Mouse (Mus musculus): Measurements from ENCODE around the gene BC052040. TPM values are rescaled to one million over a fixed set of nuclear protein-coding genes. Genes with fewer than 3 reads are reported as not detected.
A peak's percentile ranks its signal among the peaks of the same experiment; 100 is the strongest.

BC052040 gene
- total RNA-seq (2014; fragmentation: Nextera tagmentation) = 64.0 and 102 TPM in 2 replicates
- 8.8 and 9.8 TPM in 2 replicates for total RNA-seq (2017)
- 9.2 and 11.0 TPM in 2 replicates for polyA plus RNA-seq (2012)

- Histone ChIP-seq H3K9me3 (replicated peaks) (no peaks in the 10 kb centered on the region), H3K4me3 (ENCODE audit: low read depth, low read length) (peak within 1 kb of the TSS; percentile 76), H3K4me1 (ENCODE audit: insufficient read depth, low read depth, low read length) (peaks cover 31% of the 10 kb centered on the region), H3K36me3 (replicated peaks) (peaks cover 8% of the 10 kb centered on the region), H3K27me3 (ENCODE audit: insufficient read depth, low read length) (no peaks in the 10 kb centered on the region)
- TF ChIP-seq GATA2 (IDR thresholded peaks at IDR 0.05; ENCODE audit: borderline replicate concordance, low read depth, low read length) (no peak), GATA1 (IDR thresholded peaks at IDR 0.05; ENCODE audit: borderline replicate concordance, low read length) (no peak), TAL1 (conservative IDR thresholded peaks at IDR 0.05; ENCODE audit: low read depth, low read length) (no peak), CTCF (IDR thresholded peaks at IDR 0.05; ENCODE audit: low read depth, low read length) (no peak), POLR2AphosphoS5 (IDR thresholded peaks at IDR 0.05; ENCODE audit: insufficient replicate concordance, low read depth, low read length) (no peak)
- DNase-seq (ENCODE audit: low spot score) (peak; percentile 66), ATAC-seq (ENCODE audit: extremely low read depth, insufficient number of reproducible peaks, low FRiP score, poor library complexity, severe bottlenecking) (peak; percentile 88)
Observed at GRCm38 (mm10) chr2:115581241-115581988, at the start of gene BC052040. TSS of gene BC052040 (plus strand) at chr2:115581716.

- no peaks in the 10 kb centered on the region for H3K9me3 ChIP-seq (replicated peaks)
- H3K4me3 ChIP-seq (ENCODE audit: low read depth, low read length) = no peak overlapping the region
- DNase-seq (ENCODE audit: low spot score) = no peak
- H3K36me3 ChIP-seq (replicated peaks) = no peaks in the 10 kb centered on the region
- no peak for ATAC-seq (ENCODE audit: extremely low read depth, insufficient number of reproducible peaks, low FRiP score, poor library complexity, severe bottlenecking)
- no peak for TF ChIP-seq GATA2 (IDR thresholded peaks at IDR 0.05; ENCODE audit: borderline replicate concordance, low read depth, low read length)
- no peak for TF ChIP-seq POLR2AphosphoS5 (IDR thresholded peaks at IDR 0.05; ENCODE audit: insufficient replicate concordance, low read depth, low read length)
- TF ChIP-seq GATA1 (IDR thresholded peaks at IDR 0.05; ENCODE audit: borderline replicate concordance, low read length) = no peak
- no peak for TF ChIP-seq CTCF (IDR thresholded peaks at IDR 0.05; ENCODE audit: low read depth, low read length)
- TF ChIP-seq TAL1 (conservative IDR thresholded peaks at IDR 0.05; ENCODE audit: low read depth, low read length) = no peak
- no peaks in the 10 kb centered on the region for H3K27me3 ChIP-seq (ENCODE audit: insufficient read depth, low read length)
- H3K4me1 ChIP-seq (ENCODE audit: insufficient read depth, low read depth, low read length) = no peaks in the 10 kb centered on the region
Observed at GRCm38 (mm10) chr2:115538009-115538690, 43.4 kb upstream of the BC052040 start.

- ATAC-seq (ENCODE audit: extremely low read depth, insufficient number of reproducible peaks, low FRiP score, poor library complexity, severe bottlenecking) = no peak
Observed at GRCm38 (mm10) chr2:115538691-115539283, 42.7 kb upstream of the BC052040 start.

GRCm38 (mm10) chr2:115539731-115540130 is 41.8 kb upstream of the BC052040 start:
- TF ChIP-seq POLR2AphosphoS5 (IDR thresholded peaks at IDR 0.05; ENCODE audit: insufficient replicate concordance, low read depth, low read length) (no peak), TAL1 (conservative IDR thresholded peaks at IDR 0.05; ENCODE audit: low read depth, low read length) (no peak), GATA1 (IDR thresholded peaks at IDR 0.05; ENCODE audit: borderline replicate concordance, low read length) (no peak), GATA2 (IDR thresholded peaks at IDR 0.05; ENCODE audit: borderline replicate concordance, low read depth, low read length) (no peak), CTCF (IDR thresholded peaks at IDR 0.05; ENCODE audit: low read depth, low read length) (no peak)
- H3K27me3 ChIP-seq (ENCODE audit: insufficient read depth, low read length) = no peaks in the 10 kb centered on the region
- ATAC-seq (ENCODE audit: extremely low read depth, insufficient number of reproducible peaks, low FRiP score, poor library complexity, severe bottlenecking) (no peak), DNase-seq (ENCODE audit: low spot score) (no peak)
- no peaks in the 10 kb centered on the region for H3K4me1 ChIP-seq (ENCODE audit: insufficient read depth, low read depth, low read length)
- H3K9me3 ChIP-seq (replicated peaks) = no peaks in the 10 kb centered on the region
- H3K36me3 ChIP-seq (replicated peaks) = no peaks in the 10 kb centered on the region
- H3K4me3 ChIP-seq (ENCODE audit: low read depth, low read length) = no peak overlapping the region

More at GRCm38 (mm10) chr2:115538691-115539283, 42.7 kb upstream of the BC052040 start:
- no peaks in the 10 kb centered on the region for H3K9me3 ChIP-seq (replicated peaks)
- no peak overlapping the region for H3K4me3 ChIP-seq (ENCODE audit: low read depth, low read length)
- H3K27me3 ChIP-seq (ENCODE audit: insufficient read depth, low read length) = no peaks in the 10 kb centered on the region
- H3K36me3 ChIP-seq (replicated peaks) = no peaks in the 10 kb centered on the region
- H3K4me1 ChIP-seq (ENCODE audit: insufficient read depth, low read depth, low read length) = no peaks in the 10 kb centered on the region
- TF ChIP-seq POLR2AphosphoS5 (IDR thresholded peaks at IDR 0.05; ENCODE audit: insufficient replicate concordance, low read depth, low read length) (no peak), CTCF (IDR thresholded peaks at IDR 0.05; ENCODE audit: low read depth, low read length) (no peak), TAL1 (conservative IDR thresholded peaks at IDR 0.05; ENCODE audit: low read depth, low read length) (no peak), GATA2 (IDR thresholded peaks at IDR 0.05; ENCODE audit: borderline replicate concordance, low read depth, low read length) (no peak), GATA1 (IDR thresholded peaks at IDR 0.05; ENCODE audit: borderline replicate concordance, low read length) (no peak)
- no peak for DNase-seq (ENCODE audit: low spot score)

DNA sequence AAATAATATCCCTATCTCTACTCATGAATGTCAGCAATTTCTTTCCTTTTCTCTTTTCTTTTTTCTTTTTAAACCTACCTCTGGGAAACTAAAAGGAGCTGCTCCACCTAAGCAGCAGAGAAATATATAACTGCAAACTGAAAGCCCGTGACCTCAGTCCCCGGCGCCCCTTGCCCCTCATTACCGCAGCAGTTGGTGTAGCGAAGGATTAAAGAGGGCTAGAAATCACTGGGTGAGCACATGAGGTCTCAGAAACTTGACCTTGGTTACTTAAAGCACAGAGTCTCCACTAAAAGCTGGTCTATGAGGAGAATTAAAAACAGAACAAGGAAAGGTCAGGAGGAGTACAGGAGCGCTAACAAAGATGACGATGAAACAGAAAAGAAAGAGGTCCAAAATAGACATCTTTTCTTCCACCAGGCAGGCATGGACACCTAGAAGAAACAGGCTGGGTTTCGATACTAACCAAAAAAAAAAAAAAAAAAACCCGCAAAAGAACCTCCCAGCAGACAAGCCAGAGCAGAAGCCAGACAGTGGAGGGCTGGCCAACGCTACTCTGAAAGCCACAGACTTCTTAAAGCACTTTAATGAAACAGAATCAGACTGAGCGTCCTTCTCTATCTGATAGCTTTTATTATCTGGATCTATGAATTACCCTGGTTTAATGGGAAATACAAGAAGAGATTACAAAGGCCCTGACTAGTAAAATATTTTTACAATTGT is 39.0 kb upstream of the BC052040 start:
- no peak for DNase-seq (ENCODE audit: low spot score)
- Histone ChIP-seq H3K36me3 (replicated peaks) (no peaks in the 10 kb centered on the region), H3K9me3 (replicated peaks) (no peaks in the 10 kb centered on the region), H3K27me3 (ENCODE audit: insufficient read depth, low read length) (no peaks in the 10 kb centered on the region), H3K4me3 (ENCODE audit: low read depth, low read length) (no peak overlapping the region), H3K4me1 (ENCODE audit: insufficient read depth, low read depth, low read length) (no peaks in the 10 kb centered on the region)
- no peak for ATAC-seq (ENCODE audit: extremely low read depth, insufficient number of reproducible peaks, low FRiP score, poor library complexity, severe bottlenecking)
- TF ChIP-seq TAL1 (conservative IDR thresholded peaks at IDR 0.05; ENCODE audit: low read depth, low read length) (no peak), GATA2 (IDR thresholded peaks at IDR 0.05; ENCODE audit: borderline replicate concordance, low read depth, low read length) (no peak), GATA1 (IDR thresholded peaks at IDR 0.05; ENCODE audit: borderline replicate concordance, low read length) (no peak), POLR2AphosphoS5 (IDR thresholded peaks at IDR 0.05; ENCODE audit: insufficient replicate concordance, low read depth, low read length) (no peak), CTCF (IDR thresholded peaks at IDR 0.05; ENCODE audit: low read depth, low read length) (no peak)

All from G1E (cell line).